Mouse (Mus musculus) spleen, postnatal 10 days (tissue): ENCODE data around the gene Arfip2.
A peak's percentile ranks its signal among the peaks of the same experiment; 100 is the strongest.

Source experiments
- DNase-seq, 2 experiments: peaks; one replicate each; pipeline ENCODE4 v3.0.0; 2021 to 2022; ENCODE audit warnings: low spot score in 2 of 2

The Arfip2 gene

GRCm38 (mm10) chr7:105640233-105640893, at the start of gene Arfip2, which contains the start of gene Gm45799:
Gene Arfip2 (minus strand): TSS chr7:105640416.
Gene Gm45799 (plus strand): TSS chr7:105640552.
- peak; percentile 88 to 96 for DNase-seq

GRCm38 (mm10) chr7:105685541-105686197, 45.5 kb upstream of the Arfip2 start:
- no peak for DNase-seq

GRCm38 (mm10) chr7:105650639-105651435, 10.6 kb upstream of the Arfip2 start, which contains the start of gene Dnhd1:
Gene Dnhd1 (plus strand): TSS chr7:105650827.
- DNase-seq, result peak; percentile 41 to 67

GRCm38 (mm10) chr7:105641936-105642335, 1.7 kb upstream of the Arfip2 start:
- DNase-seq, result no peak

GRCm38 (mm10) chr7:105640894-105641255, 659 bp upstream of the Arfip2 start:
- peak; percentile 51 to 53 for DNase-seq

- DNase-seq, result no peak
Observed at GRCm38 (mm10) chr7:105639756-105640155, 460 bp downstream of the Arfip2 start, which contains the start of gene Timm10b. Gene Timm10b (plus strand): TSS chr7:105640056.

GRCm38 (mm10) chr7:105639304-105639703, 912 bp downstream of the Arfip2 start:
- DNase-seq, result no peak

GRCm38 (mm10) chr7:105638776-105639175, 1.4 kb downstream of the Arfip2 start:
- no peak for DNase-seq

- no peak for DNase-seq
Observed at GRCm38 (mm10) chr7:105635726-105636125, 4.5 kb downstream of the Arfip2 start.

- DNase-seq, result no peak
Observed at GRCm38 (mm10) chr7:105634272-105634920, 5.8 kb downstream of the Arfip2 start.

- no peak for DNase-seq
Observed at GRCm38 (mm10) chr7:105633801-105634135, 6.4 kb downstream of the Arfip2 start.

GRCm38 (mm10) chr7:105633127-105633800, 7.0 kb downstream of the Arfip2 start, which contains the start of gene Trim3:
Gene Trim3 (minus strand): TSS chr7:105633571.
- DNase-seq, result peak; percentile 72 to 84

GRCm38 (mm10) chr7:105632551-105632972, 7.7 kb downstream of the Arfip2 start:
- no peak for DNase-seq

- no peak for DNase-seq
Observed at GRCm38 (mm10) chr7:105628633-105629032, 11.6 kb downstream of the Arfip2 start.

GRCm38 (mm10) chr7:105625397-105625796, 14.8 kb downstream of the Arfip2 start:
- no peak for DNase-seq

GRCm38 (mm10) chr7:105621646-105622292, 18.4 kb downstream of the Arfip2 start:
- DNase-seq, result no peak

GRCm38 (mm10) chr7:105621053-105621452, 19.2 kb downstream of the Arfip2 start:
- DNase-seq, result no peak

GRCm38 (mm10) chr7:105619701-105620100, 20.5 kb downstream of the Arfip2 start:
- DNase-seq, result no peak

- no peak for DNase-seq
Observed at GRCm38 (mm10) chr7:105617810-105618209, 22.4 kb downstream of the Arfip2 start.

GRCm38 (mm10) chr7:105616561-105616960, 23.7 kb downstream of the Arfip2 start:
- no peak for DNase-seq

GRCm38 (mm10) chr7:105615720-105616119, 24.5 kb downstream of the Arfip2 start:
- DNase-seq, result no peak
